Comparison of ENCODE assay signal across 9 mouse cellular contexts in genomic region chr2:153694462-153695085, GRCm38 (mm10). TPM values are rescaled to one million over a fixed set of nuclear protein-coding genes. Genes with fewer than 3 reads are reported as not detected.
DNase-seq lines count a peak whose midpoint lies in the region; ATAC-seq lines count a peak whose summit lies in the region.
"Had no signal": no experiment of that assay in that cellular context is flagged by ENCODE, and none has a peak within 500 bp of the region (broad histone marks: within the 10 kb centered on the region; RNA-seq: fewer than 3 reads in every experiment).

No protein-coding gene starts in this region.

- H3K9ac ChIP-seq in forebrain, embryonic 14.5 days (ENCODE audit: low read length) = no peak overlapping the region
- no peak overlapping the region for H3K9ac ChIP-seq in forebrain, embryonic 15.5 days (replicated peaks)

- WGBS in forebrain, embryonic 14.5 days = 69% methylated on average over 19 of the region's 19 CpGs
- WGBS in forebrain, embryonic 15.5 days = 68% methylated on average over 19 of the region's 19 CpGs

- ATAC-seq in forebrain, embryonic 14.5 days = no peak
- no peak for ATAC-seq in forebrain, embryonic 15.5 days (replicated peaks)

- H3K27ac ChIP-seq in forebrain, embryonic 14.5 days (ENCODE audit: low read depth, low read length) = no peak overlapping the region
- no peak overlapping the region for H3K27ac ChIP-seq in forebrain, embryonic 15.5 days (replicated peaks)

- DNase-seq in forebrain, embryonic 14.5 days (ENCODE audit: low spot score) = peak; percentile 21
- peak; percentile 36 for DNase-seq in urinary bladder, postnatal 25 days (ENCODE audit: low spot score)
- no peak for DNase-seq in urinary bladder, postnatal 10 days (ENCODE audit: low spot score)
- peak; percentile 32 for DNase-seq in embryo, embryonic 10.5 days (ENCODE audit: low spot score)
- peak; percentile 17 to 23 for DNase-seq in left cerebral cortex, postnatal 14 days (ENCODE audit: low spot score in 2 of 2)
- peak; percentile 80 for DNase-seq in naive thymus-derived CD4-positive, alpha-beta T cell, adult 2 months (ENCODE audit: low read depth)
- DNase-seq in yolk sac, embryonic 10.5 days (ENCODE audit: low spot score) = peak; percentile 22

- intact Hi-C loops in left cerebral cortex, postnatal 14 days (cut with DNase I) = no loop called here

- no peaks in the 10 kb centered on the region for H3K36me3 ChIP-seq in forebrain, embryonic 14.5 days (ENCODE audit: control insufficient read depth, insufficient read depth, low read length)
- H3K36me3 ChIP-seq in forebrain, embryonic 15.5 days = no peaks in the 10 kb centered on the region

- H3K27me3 ChIP-seq in forebrain, embryonic 14.5 days (replicated peaks; ENCODE audit: control insufficient read depth, insufficient read depth, low read length) = no peaks in the 10 kb centered on the region
- no peaks in the 10 kb centered on the region for H3K27me3 ChIP-seq in forebrain, embryonic 15.5 days

- H3K9me3 ChIP-seq in forebrain, embryonic 14.5 days (replicated peaks; ENCODE audit: control insufficient read depth, low read length) = no peaks in the 10 kb centered on the region
- H3K9me3 ChIP-seq in forebrain, embryonic 15.5 days = no peaks in the 10 kb centered on the region

- H3K4me1 ChIP-seq in forebrain, embryonic 14.5 days (ENCODE audit: control insufficient read depth, insufficient read depth, low read length) = no peaks in the 10 kb centered on the region
- H3K4me1 ChIP-seq in forebrain, embryonic 15.5 days = no peaks in the 10 kb centered on the region

- H3K4me2 ChIP-seq in forebrain, embryonic 14.5 days (ENCODE audit: low read length) = no peak overlapping the region
- H3K4me2 ChIP-seq in forebrain, embryonic 15.5 days (replicated peaks) = no peak overlapping the region

- no peak overlapping the region for H3K4me3 ChIP-seq in forebrain, embryonic 14.5 days (ENCODE audit: low read depth, low read length)
- H3K4me3 ChIP-seq in forebrain, embryonic 15.5 days = no peak overlapping the region

RNA-seq across cellular contexts. Expression of gene Dnmt3c, which starts 1.9 kb away (rescaled TPM):
- polyA plus RNA-seq in forebrain, embryonic 14.5 days (2014; fragmentation: Nextera tagmentation; extraction: Ambion mirVana) = 0.08 and 0.16 TPM in 2 replicates
- not detected in 2 replicates for polyA plus RNA-seq in forebrain, embryonic 15.5 days (2015; fragmentation: Nextera tagmentation; extraction: Ambion mirVana)
- not detected for total RNA-seq in left cerebral cortex, postnatal 14 days (2021)
- total RNA-seq: left cerebral cortex, adult 8-10 months had no signal

RNA-seq across cellular contexts. Expression of gene Dnmt3b, which starts 45.3 kb away (rescaled TPM):
- 3.2 and 3.5 TPM in 2 replicates for polyA plus RNA-seq in forebrain, embryonic 14.5 days (2014; fragmentation: Nextera tagmentation; extraction: Ambion mirVana)
- polyA plus RNA-seq in forebrain, embryonic 15.5 days (2015; fragmentation: Nextera tagmentation; extraction: Ambion mirVana) = 3.7 and 3.9 TPM in 2 replicates
- 1 to 10 TPM in 1 of 2 experiments, under 1 TPM in 1; 0.99 to 1.1 TPM for total RNA-seq in left cerebral cortex, postnatal 14 days (2021)

RNA-seq across cellular contexts. Expression of gene Mapre1, which starts 46.5 kb away (rescaled TPM):
- polyA plus RNA-seq in forebrain, embryonic 14.5 days (2014; fragmentation: Nextera tagmentation; extraction: Ambion mirVana) = 384 and 427 TPM in 2 replicates
- 399 and 423 TPM in 2 replicates for polyA plus RNA-seq in forebrain, embryonic 15.5 days (2015; fragmentation: Nextera tagmentation; extraction: Ambion mirVana)
- total RNA-seq in left cerebral cortex, postnatal 14 days (2021) = 100 to 1,000 TPM; 137 to 151 TPM
